Mouse (Mus musculus): ENCODE measurements at regions not wholly inside any gene's neighbourhood (a gene's known extent, or its start where the extent isn't known, plus 50 kb on each side); places are given as distances from the start of the nearest gene placed in this dataset.

GRCm38 (mm10) chr10:21790991-21791390, 91.0 kb upstream of the Sgk1 start:
- TF ChIP-seq CTCF (IDR thresholded peaks at IDR 0.05; ENCODE audit: extremely low read depth, insufficient read length, insufficient replicate concordance, low read depth, low read length) = no peak
- no peak for TF ChIP-seq POLR2A (IDR thresholded peaks at IDR 0.05; ENCODE audit: low read depth, low read length)
